Mouse (Mus musculus): Measurements from ENCODE around the gene Cfi.

Cfi gene

GRCm38 (mm10) chr3:129835388-129835934 lies at the start of gene Cfi:
TSS of gene Cfi (plus strand) at chr3:129835884.
- DNase-seq (ENCODE audit: low read depth), result no peak

GRCm38 (mm10) chr3:129793801-129794200 lies 41.9 kb upstream of the Cfi start:
- DNase-seq (ENCODE audit: low read depth), result no peak

- no peak for DNase-seq (ENCODE audit: low read depth)
Measured at GRCm38 (mm10) chr3:129797341-129797740, 38.3 kb upstream of the Cfi start.

DNA sequence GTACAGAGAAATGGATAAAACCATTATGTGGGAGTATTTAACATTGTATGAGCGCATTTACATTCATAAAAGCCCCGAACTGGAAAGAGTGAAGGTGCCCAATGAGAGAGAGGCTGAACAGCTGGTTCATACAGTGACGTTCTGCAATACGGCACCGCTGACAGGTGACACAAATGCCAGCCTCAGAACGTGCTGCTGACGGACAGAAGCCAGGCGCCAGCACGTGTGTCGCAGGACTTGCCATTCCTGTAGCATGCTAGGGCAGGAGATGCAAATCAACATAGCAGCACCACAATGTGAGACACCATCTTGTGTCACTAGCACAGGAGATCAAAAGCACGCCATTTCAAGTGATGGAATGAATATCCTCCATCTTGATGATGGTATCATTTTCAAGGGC lies 37.1 kb upstream of the Cfi start:
- DNase-seq (ENCODE audit: low read depth), result no peak

- no peak for DNase-seq (ENCODE audit: low read depth)
Measured at GRCm38 (mm10) chr3:129799011-129799410, 36.7 kb upstream of the Cfi start.

DNA sequence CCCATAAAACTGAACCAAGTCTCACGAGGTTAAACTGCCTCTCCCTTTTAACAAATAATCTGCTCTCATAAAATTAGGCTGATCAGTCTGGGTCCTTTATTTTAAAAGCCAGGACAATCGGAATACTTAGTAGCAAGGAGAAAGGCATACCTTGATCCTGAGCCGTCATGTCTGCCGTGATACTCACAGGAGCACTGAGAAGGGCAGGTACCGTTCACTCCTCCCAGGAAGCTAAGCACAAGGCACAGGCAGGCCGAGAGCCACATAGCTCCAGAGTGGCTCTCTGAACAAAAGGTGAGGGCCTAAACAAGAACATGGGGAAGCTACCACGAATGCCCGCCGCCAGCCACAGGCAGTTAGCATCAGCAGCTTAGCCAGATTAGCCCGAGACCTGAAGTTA lies 31.9 kb upstream of the Cfi start, which contains the start of gene Lrit3:
Gene Lrit3 (minus strand): TSS at position 266 of the 400 bp plus-strand sequence.
- DNase-seq (ENCODE audit: low read depth), result no peak

GRCm38 (mm10) chr3:129820847-129821246 lies 14.8 kb upstream of the Cfi start:
- DNase-seq (ENCODE audit: low read depth), result no peak

GRCm38 (mm10) chr3:129821736-129822135 lies 13.9 kb upstream of the Cfi start:
- DNase-seq (ENCODE audit: low read depth), result no peak

DNA sequence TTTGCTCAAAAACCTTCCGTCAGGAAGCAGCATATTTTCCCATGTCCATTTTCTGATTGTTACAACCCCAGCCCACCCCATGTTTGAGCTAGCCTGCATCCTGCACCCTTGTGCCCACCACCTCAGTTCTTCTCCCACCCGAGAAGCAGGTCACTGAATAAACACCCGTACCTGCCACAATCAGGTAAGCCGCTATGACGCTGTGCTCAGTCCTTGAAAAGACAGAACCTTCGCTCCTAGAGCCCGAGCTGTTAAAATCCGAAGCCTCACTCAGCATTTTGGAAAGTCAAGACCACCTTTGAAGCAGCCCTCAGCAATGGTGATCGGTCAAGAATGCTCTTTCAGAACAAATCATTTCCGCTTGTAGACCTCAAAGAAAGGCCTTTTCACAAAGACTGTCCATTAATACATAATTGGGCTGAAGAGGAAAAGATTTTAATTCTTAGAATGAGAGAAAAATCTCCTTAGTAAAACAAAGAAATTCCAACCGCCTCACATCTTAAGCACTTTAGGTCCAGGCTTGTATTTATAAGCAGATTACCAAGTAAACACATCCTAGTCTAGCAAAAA lies 13.4 kb upstream of the Cfi start, which contains the start of gene Rrh:
Gene Rrh (minus strand): TSS at position 382 of the 570 bp plus-strand sequence.
- DNase-seq (ENCODE audit: low read depth), result no peak

- DNase-seq (ENCODE audit: low read depth), result peak; percentile 79
Measured at GRCm38 (mm10) chr3:129823293-129823692, 12.4 kb upstream of the Cfi start.

GRCm38 (mm10) chr3:129824146-129824545 lies 11.5 kb upstream of the Cfi start:
- no peak for DNase-seq (ENCODE audit: low read depth)

GRCm38 (mm10) chr3:129824891-129825290 lies 10.8 kb upstream of the Cfi start:
- no peak for DNase-seq (ENCODE audit: low read depth)

DNA sequence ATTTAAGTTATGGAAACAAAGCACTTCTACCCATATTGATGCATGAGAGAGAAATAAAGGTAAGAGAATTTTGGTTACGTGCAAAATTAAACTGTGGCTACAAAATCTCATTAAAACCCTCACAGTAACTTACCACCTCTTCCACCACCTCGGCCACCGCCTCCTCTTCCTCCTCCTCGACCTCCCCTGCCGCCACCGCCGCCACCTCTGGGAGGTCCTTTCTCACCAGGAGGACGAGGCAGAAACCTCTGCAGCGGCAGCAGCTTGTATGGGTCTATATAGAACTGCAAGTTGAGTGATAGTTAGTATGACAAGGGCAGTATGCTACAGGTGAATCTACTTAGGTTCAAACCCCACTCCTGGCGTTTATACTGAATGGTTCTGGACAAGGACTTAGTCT lies 9.0 kb upstream of the Cfi start:
- no peak for DNase-seq (ENCODE audit: low read depth)

GRCm38 (mm10) chr3:129827691-129828090 lies 8.0 kb upstream of the Cfi start:
- no peak for DNase-seq (ENCODE audit: low read depth)

- peak; percentile 44 for DNase-seq (ENCODE audit: low read depth)
Measured at GRCm38 (mm10) chr3:129830626-129831025, 5.1 kb upstream of the Cfi start.

GRCm38 (mm10) chr3:129831035-129831568 lies 4.6 kb upstream of the Cfi start, which contains the start of gene Gar1:
TSS of gene Gar1 (minus strand) at chr3:129831396.
- DNase-seq (ENCODE audit: low read depth), result peak; percentile 98

DNA sequence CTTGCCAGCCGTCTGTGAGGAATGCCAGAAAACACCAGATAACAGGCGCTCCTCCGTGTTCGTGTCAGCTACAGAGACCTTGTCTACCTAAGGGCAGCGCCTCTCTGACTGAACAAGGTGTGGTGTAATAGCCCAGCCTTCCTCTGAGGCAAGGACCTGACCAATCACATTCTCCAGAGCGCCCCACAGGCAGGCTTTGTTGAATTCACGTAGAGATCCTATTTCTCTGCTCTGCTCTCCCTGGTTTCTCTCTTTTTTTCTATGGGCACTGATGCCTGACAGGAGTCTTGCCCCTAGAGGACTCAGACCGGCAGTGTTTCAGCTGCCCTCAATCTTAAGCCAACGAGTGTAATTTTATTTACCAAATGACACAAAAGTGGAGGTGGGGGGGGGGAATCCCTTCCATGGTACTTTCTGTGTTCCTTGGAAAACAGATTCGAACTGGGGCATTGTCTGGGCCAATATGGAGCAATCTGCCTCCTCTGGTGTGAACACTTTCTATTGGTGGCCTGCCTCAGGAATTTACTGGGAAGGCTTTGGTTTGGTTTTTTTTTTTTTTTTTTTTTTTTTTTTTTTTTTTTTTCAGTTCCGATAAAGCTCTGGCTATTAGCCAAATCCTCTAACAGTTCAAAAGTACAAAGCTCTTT lies 490 bp downstream of the Cfi start:
- DNase-seq (ENCODE audit: low read depth), result no peak

GRCm38 (mm10) chr3:129836965-129837364 lies 1.3 kb downstream of the Cfi start:
- no peak for DNase-seq (ENCODE audit: low read depth)

GRCm38 (mm10) chr3:129838017-129838416 lies 2.3 kb downstream of the Cfi start:
- no peak for DNase-seq (ENCODE audit: low read depth)

DNA sequence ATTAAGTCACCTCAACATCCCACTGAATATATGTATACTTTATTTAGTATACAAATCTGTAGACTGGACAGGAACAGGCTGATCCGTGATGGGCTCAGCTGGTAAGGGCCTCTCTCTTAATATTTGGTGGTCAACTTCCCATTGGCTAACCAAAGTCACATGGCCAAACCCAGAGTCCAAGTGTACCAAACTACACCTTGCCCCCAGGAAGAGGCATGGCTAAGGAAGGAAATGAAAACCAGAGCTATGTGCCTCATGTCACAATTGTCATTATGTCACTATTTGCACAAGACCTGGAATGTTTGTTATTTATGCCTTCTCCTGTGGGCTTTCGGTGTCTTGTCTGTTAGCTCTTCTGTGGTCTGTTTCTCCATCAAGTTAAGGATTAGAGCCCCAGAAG lies 10.2 kb downstream of the Cfi start:
- no peak for DNase-seq (ENCODE audit: low read depth)

DNA sequence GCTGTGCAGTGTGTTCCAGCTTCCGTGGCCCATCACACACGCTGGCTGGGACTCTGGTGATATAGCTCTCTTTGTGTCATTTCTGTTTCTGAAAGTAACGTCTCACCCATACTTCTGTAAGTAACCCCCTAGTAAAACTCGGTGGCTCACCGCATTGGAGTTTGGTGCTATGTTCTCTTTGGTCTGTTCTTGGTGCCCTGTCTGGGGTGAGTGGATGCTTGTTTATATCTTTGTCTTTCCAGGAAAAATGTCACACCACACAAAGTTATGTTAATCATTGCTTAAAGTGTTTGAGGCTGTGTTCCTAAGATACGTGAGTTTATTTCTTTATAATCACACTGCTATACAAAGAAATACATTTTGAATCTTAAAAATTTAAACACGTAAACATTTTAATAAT lies 11.2 kb downstream of the Cfi start:
- DNase-seq (ENCODE audit: low read depth), result no peak

- DNase-seq (ENCODE audit: low read depth), result no peak
Measured at GRCm38 (mm10) chr3:129862592-129862991, 26.9 kb downstream of the Cfi start.

DNA sequence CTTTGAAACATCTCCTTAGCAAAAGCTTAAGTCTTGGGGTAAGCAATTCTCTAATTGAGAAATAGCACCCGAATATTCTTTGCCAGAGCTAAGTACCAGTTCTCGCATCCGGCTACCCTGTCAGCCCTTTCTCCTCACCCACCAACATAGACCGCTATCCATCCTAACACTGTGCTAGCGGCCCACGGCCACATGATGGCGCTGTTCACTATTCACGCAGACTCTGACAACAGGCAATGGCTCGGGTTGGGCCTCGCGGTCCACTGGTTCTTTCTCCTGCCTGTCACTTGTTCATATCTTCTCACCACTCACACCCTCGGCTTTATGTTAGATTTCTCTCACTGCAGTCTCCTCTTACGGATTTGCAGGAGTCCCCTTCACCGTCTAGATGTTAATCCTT lies 28.0 kb downstream of the Cfi start:
- peak; percentile 41 for DNase-seq (ENCODE audit: low read depth)

All from NIH3T3 (cell line).